Mouse (Mus musculus): ENCODE measurements around the gene Dcpp2. TPM values are rescaled to one million over a fixed set of nuclear protein-coding genes. Genes with fewer than 3 reads are reported as not detected.
"Not testable (repeated sequence)": the region's sequence is repeated elsewhere in the genome, so short reads cannot be mapped to it uniquely, and the experiment has no call there.

Gene Dcpp2
- polyA plus RNA-seq, 1 experiment from 2014 or later, result not detected

DNA sequence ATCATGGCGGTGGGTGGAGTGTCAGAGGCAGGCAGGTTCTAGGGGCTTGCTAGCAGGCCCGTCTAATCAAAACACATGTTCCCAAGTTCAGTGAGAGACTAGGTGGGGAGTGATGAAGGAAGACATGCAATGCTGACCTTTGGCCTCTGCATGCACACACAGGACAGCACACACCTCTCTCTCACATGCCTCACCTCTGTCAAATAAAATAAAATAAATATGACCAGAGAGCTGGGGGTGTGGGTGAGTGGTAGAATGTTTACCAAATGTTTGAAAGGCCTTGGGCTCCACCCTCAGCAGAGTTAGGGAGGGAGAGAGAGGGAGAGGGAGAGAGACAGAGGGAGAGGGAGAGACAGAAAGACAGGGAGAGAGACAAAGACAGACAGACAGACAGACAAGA, 22.8 kb upstream of the Dcpp2 start:
- 53% methylated on average over 2 of the region's 2 CpGs for WGBS
- H3K27me3 ChIP-seq (replicated peaks), result no peaks in the 10 kb centered on the region
- no peak overlapping the region for H3K27ac ChIP-seq
- no peak overlapping the region for H3K9ac ChIP-seq
- no peak overlapping the region for H3K4me2 ChIP-seq (replicated peaks)
- no peaks in the 10 kb centered on the region for H3K36me3 ChIP-seq
- peak; percentile 55 for ATAC-seq
- no peak overlapping the region for H3K4me3 ChIP-seq (replicated peaks)
- no peaks in the 10 kb centered on the region for H3K9me3 ChIP-seq
- no peaks in the 10 kb centered on the region for H3K4me1 ChIP-seq (replicated peaks)

DNA sequence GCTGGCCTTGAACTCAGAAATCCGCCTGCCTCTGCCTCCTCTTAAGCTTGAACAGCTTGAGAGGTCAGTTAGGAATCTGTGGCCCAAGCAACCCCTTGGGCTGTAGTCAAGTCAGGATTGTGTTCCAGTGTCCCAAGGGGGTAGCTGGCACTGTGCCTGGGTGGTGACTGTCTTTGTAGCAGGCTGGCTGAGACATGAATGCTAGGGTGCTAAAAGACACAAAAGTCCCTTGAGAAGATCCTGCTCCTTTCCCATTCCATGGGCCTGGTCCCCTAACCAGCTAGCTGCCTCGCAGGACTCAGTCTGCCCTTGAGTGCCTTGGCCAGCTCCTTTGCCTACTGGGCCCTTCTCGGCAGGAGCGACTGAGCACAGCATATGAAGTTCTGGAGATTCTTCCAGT, 17.8 kb upstream of the Dcpp2 start:
- 84% methylated on average over 4 of the region's 4 CpGs for WGBS
- H3K4me2 ChIP-seq (replicated peaks), result no peak overlapping the region
- H3K36me3 ChIP-seq, result no peaks in the 10 kb centered on the region
- no peaks in the 10 kb centered on the region for H3K4me1 ChIP-seq (replicated peaks)
- H3K27ac ChIP-seq, result no peak overlapping the region
- H3K4me3 ChIP-seq (replicated peaks), result no peak overlapping the region
- H3K27me3 ChIP-seq (replicated peaks), result no peaks in the 10 kb centered on the region
- no peak overlapping the region for H3K9ac ChIP-seq
- ATAC-seq, result no peak
- no peaks in the 10 kb centered on the region for H3K9me3 ChIP-seq

DNA sequence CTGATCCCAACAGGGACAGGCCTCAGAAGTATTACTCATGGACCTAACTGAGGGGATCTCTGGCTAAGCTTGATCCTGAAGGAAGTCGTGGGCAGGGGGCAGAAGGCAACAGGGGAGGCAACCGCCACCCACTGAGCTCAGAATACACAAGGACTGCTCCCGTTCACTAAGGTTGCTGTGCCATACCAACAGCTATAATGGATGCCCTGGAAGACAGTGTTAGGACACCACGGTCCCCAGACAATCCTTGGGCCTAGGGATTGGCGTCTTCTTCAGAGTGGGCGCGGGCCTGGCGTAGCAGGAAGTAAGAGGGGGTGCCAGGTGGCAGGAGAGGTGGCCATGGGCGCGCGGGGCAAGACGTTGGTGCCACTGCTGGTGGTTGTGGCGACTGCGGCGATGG, 12.9 kb upstream of the Dcpp2 start, which contains the start of gene Prss21:
TSS of gene Prss21 (plus strand) at position 301 of the 400 bp plus-strand sequence.
- Histone ChIP-seq H3K36me3 (no peaks in the 10 kb centered on the region), H3K4me3 (replicated peaks) (no peak within 1 kb of the TSS), H3K4me2 (replicated peaks) (no peak within 1 kb of the TSS), H3K27me3 (replicated peaks) (no peaks in the 10 kb centered on the region), H3K9me3 (no peaks in the 10 kb centered on the region), H3K4me1 (replicated peaks) (no peaks in the 10 kb centered on the region), H3K27ac (no peak within 1 kb of the TSS), H3K9ac (no peak within 1 kb of the TSS)
- 86% methylated on average over 15 of the region's 15 CpGs for WGBS
- ATAC-seq, result no peak

DNA sequence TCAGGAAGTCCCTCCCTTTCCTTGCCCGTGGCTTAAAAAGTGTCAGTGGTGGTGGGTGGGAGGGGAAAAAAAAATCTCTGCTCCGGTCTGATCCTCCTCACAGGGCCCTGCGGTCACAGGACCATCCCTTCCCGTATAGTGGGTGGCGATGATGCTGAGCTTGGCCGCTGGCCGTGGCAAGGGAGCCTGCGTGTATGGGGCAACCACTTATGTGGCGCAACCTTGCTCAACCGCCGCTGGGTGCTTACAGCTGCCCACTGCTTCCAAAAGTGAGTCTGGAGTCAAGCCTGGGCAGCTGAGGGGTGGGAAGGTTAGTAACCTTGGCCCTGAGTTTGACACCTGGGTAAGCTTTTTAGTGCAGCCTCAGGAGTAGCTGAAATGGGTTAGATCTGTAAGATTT, 12.2 kb upstream of the Dcpp2 start:
- no peak overlapping the region for H3K27ac ChIP-seq
- no peak overlapping the region for H3K9ac ChIP-seq
- no peaks in the 10 kb centered on the region for H3K9me3 ChIP-seq
- no peaks in the 10 kb centered on the region for H3K36me3 ChIP-seq
- no peak for ATAC-seq
- no peaks in the 10 kb centered on the region for H3K27me3 ChIP-seq (replicated peaks)
- WGBS, result 95% methylated on average over 11 of the region's 11 CpGs
- H3K4me3 ChIP-seq (replicated peaks), result no peak overlapping the region
- no peaks in the 10 kb centered on the region for H3K4me1 ChIP-seq (replicated peaks)
- H3K4me2 ChIP-seq (replicated peaks), result no peak overlapping the region

DNA sequence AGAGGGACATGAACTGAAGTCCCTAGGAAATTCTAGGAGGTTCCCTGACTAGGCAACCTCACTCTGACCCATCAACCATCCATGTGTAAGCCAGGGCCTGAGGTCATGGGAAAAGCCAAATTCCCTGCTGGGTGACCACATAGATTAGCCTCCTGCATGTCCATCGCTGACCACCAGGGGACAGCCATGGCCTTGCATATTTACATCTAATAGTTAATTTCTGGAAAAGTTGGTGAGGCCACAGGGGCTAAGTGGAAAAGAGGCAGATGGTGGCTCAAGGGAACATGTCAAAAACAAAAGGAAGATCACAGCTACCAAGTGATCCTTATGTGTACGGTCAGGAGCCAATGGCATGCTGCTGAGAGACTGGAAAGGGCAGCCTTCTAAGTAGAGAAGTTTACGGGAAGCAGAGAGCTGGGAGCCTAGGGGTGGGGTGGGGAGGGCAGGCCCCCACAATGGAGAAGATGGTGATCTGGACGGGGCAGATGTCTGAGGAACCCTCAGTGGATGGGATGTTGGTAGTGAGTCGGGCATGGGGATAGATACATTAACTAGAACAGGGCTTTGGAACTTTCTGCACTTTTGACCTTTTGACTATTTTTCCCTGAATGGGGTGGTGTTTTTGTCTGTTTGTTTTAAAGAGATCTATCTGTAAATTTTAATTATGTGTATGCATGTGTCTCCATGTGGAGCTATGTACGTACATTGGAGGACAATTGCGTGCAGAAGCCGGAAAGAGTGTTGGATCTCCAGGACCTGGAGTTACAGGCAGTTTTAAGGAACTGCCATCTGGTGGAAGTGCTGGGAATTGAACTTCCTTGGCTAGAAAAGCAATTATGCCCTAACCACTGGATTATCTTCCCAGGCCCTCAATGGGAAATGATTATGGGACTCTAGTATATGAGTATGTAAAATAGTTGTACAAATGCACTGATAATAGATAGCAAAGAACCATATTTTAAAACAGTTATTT, 6.5 kb upstream of the Dcpp2 start:
- Histone ChIP-seq H3K9me3 (no peaks in the 10 kb centered on the region), H3K4me1 (replicated peaks) (peaks cover 3% of the 10 kb centered on the region; the same call in 1 of the 2 replicates), H3K27ac (no peak overlapping the region), H3K27me3 (replicated peaks) (no peaks in the 10 kb centered on the region), H3K36me3 (no peaks in the 10 kb centered on the region), H3K4me2 (replicated peaks) (no peak overlapping the region), H3K4me3 (replicated peaks) (no peak overlapping the region), H3K9ac (no peak overlapping the region)
- WGBS, result 39% methylated on average over 8 of the region's 8 CpGs
- ATAC-seq, result peak; percentile 53

DNA sequence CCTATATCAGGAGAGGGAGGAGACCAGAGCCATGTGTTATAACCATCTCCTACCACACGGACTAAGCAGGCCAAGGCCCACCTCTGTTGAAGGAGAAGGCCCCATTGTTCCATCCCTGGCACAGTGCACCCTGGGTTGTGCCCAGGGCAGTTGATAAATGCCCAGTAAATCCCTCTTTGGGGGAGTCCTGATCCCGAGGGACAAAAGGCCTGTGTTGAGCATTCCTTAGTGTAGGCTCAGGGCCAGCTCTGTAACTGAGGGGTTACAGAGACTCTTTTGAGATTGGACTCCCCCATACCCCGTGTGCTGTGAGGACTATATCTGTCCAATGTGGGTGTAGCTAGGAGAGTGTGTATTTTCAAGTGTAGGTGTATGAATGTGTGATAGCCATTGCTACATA, 3.9 kb upstream of the Dcpp2 start:
- Histone ChIP-seq H3K4me3 (replicated peaks) (no peak overlapping the region), H3K9me3 (no peaks in the 10 kb centered on the region), H3K9ac (no peak overlapping the region), H3K27ac (no peak overlapping the region), H3K4me1 (replicated peaks) (peaks cover 3% of the 10 kb centered on the region; the same call in 1 of the 2 replicates), H3K36me3 (no peaks in the 10 kb centered on the region), H3K27me3 (replicated peaks) (no peaks in the 10 kb centered on the region), H3K4me2 (replicated peaks) (no peak overlapping the region)
- 56% methylated on average over 3 of the region's 3 CpGs for WGBS
- no peak for ATAC-seq

DNA sequence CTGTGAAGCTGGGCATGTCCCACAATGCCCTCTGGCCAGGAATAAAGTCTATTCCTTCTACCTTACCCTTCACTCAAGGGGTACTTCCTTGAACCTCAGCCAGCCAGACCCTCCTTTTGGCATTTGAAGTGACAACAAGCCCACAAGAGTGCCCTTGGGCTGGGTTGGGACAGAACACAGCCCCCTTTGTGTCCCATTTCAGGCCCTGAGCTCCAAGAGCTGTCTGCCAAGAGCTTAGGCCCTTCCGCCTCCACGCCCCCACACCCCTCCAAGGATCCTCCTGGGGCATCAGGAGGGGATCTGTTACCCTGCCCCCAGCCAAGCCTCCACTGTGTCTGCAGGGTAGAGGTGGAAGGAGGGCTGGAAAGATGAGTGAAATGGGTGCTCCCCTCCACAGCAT, 3.5 kb upstream of the Dcpp2 start:
- no peak overlapping the region for H3K4me3 ChIP-seq (replicated peaks)
- ATAC-seq, result no peak

DNA sequence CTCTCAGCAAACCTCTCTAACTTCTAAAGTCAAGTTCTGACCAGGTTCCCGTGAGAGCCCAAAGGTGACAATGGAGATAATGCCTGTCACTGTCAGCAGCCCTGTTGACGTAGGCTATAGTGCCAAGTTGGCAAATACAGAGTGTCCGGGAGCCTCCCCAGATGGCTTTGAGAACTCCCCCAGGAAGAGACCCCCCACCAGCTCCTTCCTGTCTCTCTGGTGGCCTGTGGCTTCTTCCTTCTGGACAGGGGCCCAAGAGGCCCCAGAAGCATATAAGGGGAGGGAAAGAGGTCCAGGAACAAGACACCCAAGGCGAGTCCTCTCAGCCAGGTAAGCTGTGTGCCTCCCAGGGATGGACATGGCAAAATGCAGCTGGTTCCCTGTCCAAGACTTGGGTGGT, 36.5 kb downstream of the Dcpp2 start, which contains the start of gene Dcpp3:
TSS of gene Dcpp3 (plus strand) at position 301 of the 400 bp plus-strand sequence.
- not testable (repeated sequence) for H3K4me3 ChIP-seq (replicated peaks); H3K27me3 ChIP-seq (replicated peaks); H3K36me3 ChIP-seq; ATAC-seq; H3K9ac ChIP-seq; H3K4me1 ChIP-seq (replicated peaks); H3K27ac ChIP-seq; H3K9me3 ChIP-seq; H3K4me2 ChIP-seq (replicated peaks)
- WGBS, result 70% methylated on average over 4 of the region's 4 CpGs

More for the DNA sequence above, 3.5 kb upstream of the Dcpp2 start:
- peaks cover 3% of the 10 kb centered on the region; the same call in 1 of the 2 replicates for H3K4me1 ChIP-seq (replicated peaks)
- 88% methylated on average over 2 of the region's 2 CpGs for WGBS
- no peak overlapping the region for H3K9ac ChIP-seq
- no peak overlapping the region for H3K4me2 ChIP-seq (replicated peaks)
- no peaks in the 10 kb centered on the region for H3K36me3 ChIP-seq
- no peaks in the 10 kb centered on the region for H3K27me3 ChIP-seq (replicated peaks)
- H3K9me3 ChIP-seq, result no peaks in the 10 kb centered on the region
- H3K27ac ChIP-seq, result 0 out of 2 replicates have a peak overlapping the region, but pooled peaks have one; percentile 9

DNA sequence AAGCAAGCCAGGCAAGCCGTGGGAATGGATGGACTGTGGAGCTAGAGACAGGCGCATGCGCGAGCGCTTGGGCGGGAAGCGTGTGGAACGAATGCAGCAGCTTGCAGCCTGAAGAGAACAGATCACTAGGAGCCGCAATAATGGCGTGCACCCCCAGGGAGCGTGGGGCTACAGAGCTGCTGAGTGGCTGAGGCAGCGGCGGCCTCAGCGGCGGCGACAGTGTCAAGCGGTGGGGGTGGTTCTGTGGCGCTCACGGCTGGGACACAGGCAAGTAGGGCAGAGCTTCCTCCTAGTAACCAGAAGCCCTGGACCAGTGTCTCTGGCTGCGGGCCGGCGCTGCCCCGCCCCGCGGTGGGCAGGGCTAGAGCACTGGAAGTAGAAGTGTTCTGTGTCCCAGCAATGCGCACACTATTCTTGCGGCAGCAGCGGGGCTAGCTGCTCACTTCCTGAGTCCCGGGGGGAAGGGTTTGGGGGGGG, 43.9 kb downstream of the Dcpp2 start:
- Histone ChIP-seq H3K4me1 (replicated peaks) (peaks cover 7% of the 10 kb centered on the region; the same call in 1 of the 2 replicates), H3K27ac (peak overlapping the region; percentile 95), H3K4me3 (replicated peaks) (peak overlapping the region; percentile 52), H3K4me2 (replicated peaks) (peak overlapping the region; percentile 80), H3K9ac (peak overlapping the region; percentile 78), H3K36me3 (no peaks in the 10 kb centered on the region), H3K9me3 (no peaks in the 10 kb centered on the region), H3K27me3 (replicated peaks) (no peaks in the 10 kb centered on the region)
- under 1% methylated on average over 29 of the region's 29 CpGs for WGBS
- ATAC-seq, result peak; percentile 99

DNA sequence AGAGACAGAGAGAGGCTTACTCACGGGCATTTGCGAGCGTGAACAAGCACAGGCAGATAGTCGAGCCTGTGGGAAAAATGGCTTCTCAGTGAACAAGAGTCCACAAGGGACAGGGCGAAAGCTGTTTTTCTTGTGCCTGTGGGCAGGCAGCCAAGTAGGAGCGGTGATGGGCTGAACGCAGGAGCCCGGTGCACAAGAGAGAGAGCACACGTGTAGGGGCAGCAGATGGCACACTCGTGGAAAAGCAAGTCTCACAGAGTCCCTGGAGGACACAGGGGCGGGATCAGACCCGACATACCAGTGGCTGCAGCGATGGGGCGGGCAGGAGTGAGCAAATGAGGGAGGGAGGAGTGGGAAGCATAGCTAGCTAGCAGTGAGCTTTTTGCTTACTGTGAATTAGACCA, 44.4 kb downstream of the Dcpp2 start:
- no peaks in the 10 kb centered on the region for H3K9me3 ChIP-seq
- WGBS, result under 1% methylated on average over 14 of the region's 14 CpGs
- H3K27ac ChIP-seq, result peak overlapping the region; percentile 95
- no peaks in the 10 kb centered on the region for H3K36me3 ChIP-seq
- H3K27me3 ChIP-seq (replicated peaks), result no peaks in the 10 kb centered on the region
- peaks cover 7% of the 10 kb centered on the region; the same call in 1 of the 2 replicates for H3K4me1 ChIP-seq (replicated peaks)
- H3K4me2 ChIP-seq (replicated peaks), result peak overlapping the region; percentile 80
- ATAC-seq, result peak; percentile 89
- peak overlapping the region; percentile 52 for H3K4me3 ChIP-seq (replicated peaks)
- peak overlapping the region; percentile 78 for H3K9ac ChIP-seq

DNA sequence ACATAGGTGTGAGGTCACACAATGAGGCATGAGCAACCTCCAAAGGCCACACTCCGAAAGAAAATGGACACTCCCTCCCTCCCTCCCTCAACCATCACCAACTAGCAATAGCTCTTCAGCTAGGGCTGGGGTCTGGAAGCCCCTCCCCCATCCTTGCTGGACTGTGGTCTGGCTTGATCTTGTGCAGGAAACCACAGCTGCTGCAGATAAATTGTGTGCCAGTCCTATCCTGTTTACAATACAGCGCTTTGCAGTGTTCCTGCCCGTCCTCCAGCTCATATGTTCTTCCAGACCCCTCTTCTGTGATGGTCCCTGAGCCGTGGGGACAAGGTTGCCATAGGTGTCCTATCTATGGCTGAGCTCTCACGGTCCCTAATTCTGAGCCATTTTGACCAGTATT, 50.5 kb downstream of the Dcpp2 start:
- no peaks in the 10 kb centered on the region for H3K9me3 ChIP-seq
- 61% methylated on average over 5 of the region's 5 CpGs for WGBS
- H3K36me3 ChIP-seq, result no peaks in the 10 kb centered on the region
- H3K27ac ChIP-seq, result no peak overlapping the region
- no peak overlapping the region for H3K4me3 ChIP-seq (replicated peaks)
- no peaks in the 10 kb centered on the region for H3K4me1 ChIP-seq (replicated peaks)
- ATAC-seq, result no peak
- H3K4me2 ChIP-seq (replicated peaks), result no peak overlapping the region
- no peak overlapping the region for H3K9ac ChIP-seq
- H3K27me3 ChIP-seq (replicated peaks), result no peaks in the 10 kb centered on the region

DNA sequence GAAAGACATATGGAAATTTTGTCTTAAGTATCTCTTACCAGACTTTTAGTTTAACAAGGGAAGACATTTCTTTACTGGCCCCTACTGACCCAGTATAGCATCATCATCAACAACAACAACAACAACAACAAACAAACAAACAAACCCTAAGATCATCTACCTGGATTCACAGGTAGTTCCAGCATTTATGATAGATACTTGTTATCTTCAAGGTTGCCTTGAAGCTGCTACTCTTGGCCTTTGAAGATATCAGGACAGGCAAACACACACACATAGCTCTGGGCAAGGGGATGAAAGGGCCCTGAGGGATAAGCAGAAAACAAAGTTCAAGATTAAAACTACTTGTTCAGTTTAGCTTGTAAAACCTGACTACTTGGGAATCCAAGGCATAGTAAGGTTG, 60.7 kb downstream of the Dcpp2 start, which contains the start of gene Sbp:
TSS of gene Sbp (plus strand) at position 301 of the 400 bp plus-strand sequence.
- no peaks in the 10 kb centered on the region for H3K9me3 ChIP-seq
- ATAC-seq, result no peak
- H3K4me3 ChIP-seq (replicated peaks), result no peak within 1 kb of the TSS
- no peaks in the 10 kb centered on the region for H3K36me3 ChIP-seq
- H3K4me2 ChIP-seq (replicated peaks), result no peak within 1 kb of the TSS
- no peaks in the 10 kb centered on the region for H3K4me1 ChIP-seq (replicated peaks)
- H3K9ac ChIP-seq, result no peak within 1 kb of the TSS
- no peaks in the 10 kb centered on the region for H3K27me3 ChIP-seq (replicated peaks)
- H3K27ac ChIP-seq, result no peak within 1 kb of the TSS
